Mouse (Mus musculus) thymus, adult 18-20 months (tissue): ENCODE data around the gene Mmel1.

Source experiments
- DNase-seq, 2 experiments: peaks; one replicate each; pipeline ENCODE4 v3.0.0; 2022; ENCODE audit warnings: mixed read lengths in 2 of 2

Gene Mmel1

GRCm38 (mm10) chr4:154864961-154865760 is 4.2 kb upstream of the Mmel1 start:
- no peak for DNase-seq

- DNase-seq, result no peak
Measured at GRCm38 (mm10) chr4:154866391-154866790, 3.0 kb upstream of the Mmel1 start.

GRCm38 (mm10) chr4:154867257-154867656 is 2.1 kb upstream of the Mmel1 start:
- no peak for DNase-seq

- no peak for DNase-seq
Measured at GRCm38 (mm10) chr4:154870721-154871120, 1.3 kb downstream of the Mmel1 start.

GRCm38 (mm10) chr4:154871757-154872251 is 2.4 kb downstream of the Mmel1 start:
- no peak for DNase-seq

GRCm38 (mm10) chr4:154873186-154873585 is 3.8 kb downstream of the Mmel1 start:
- DNase-seq, result no peak

- peak; percentile 71 to 78 for DNase-seq
Measured at GRCm38 (mm10) chr4:154877864-154878548, 8.6 kb downstream of the Mmel1 start.

GRCm38 (mm10) chr4:154880730-154881129 is 11.3 kb downstream of the Mmel1 start:
- DNase-seq, result no peak

GRCm38 (mm10) chr4:154882014-154882659 is 12.8 kb downstream of the Mmel1 start:
- no peak for DNase-seq

GRCm38 (mm10) chr4:154885416-154885815 is 16.0 kb downstream of the Mmel1 start:
- DNase-seq, result no peak

GRCm38 (mm10) chr4:154886876-154887592 is 17.6 kb downstream of the Mmel1 start:
- no peak for DNase-seq

- DNase-seq, result no peak
Measured at GRCm38 (mm10) chr4:154887593-154888250, 18.3 kb downstream of the Mmel1 start.

- no peak for DNase-seq
Measured at GRCm38 (mm10) chr4:154890887-154891286, 21.5 kb downstream of the Mmel1 start.

- DNase-seq, result no peak
Measured at GRCm38 (mm10) chr4:154895549-154895948, 26.2 kb downstream of the Mmel1 start.

- DNase-seq, result no peak
Measured at GRCm38 (mm10) chr4:154897676-154898465, 28.5 kb downstream of the Mmel1 start.

GRCm38 (mm10) chr4:154898506-154899446 is 29.4 kb downstream of the Mmel1 start, which contains the start of gene Fam213b:
TSS of gene Fam213b (minus strand) at chr4:154899135.
- DNase-seq, result peak; percentile 51 to 60

- no peak for DNase-seq
Measured at GRCm38 (mm10) chr4:154902371-154902770, 33.0 kb downstream of the Mmel1 start.

GRCm38 (mm10) chr4:154904185-154905071 is 35.0 kb downstream of the Mmel1 start:
- peak; percentile 77 to 86 for DNase-seq

- DNase-seq, result peak in 1 of 2 experiments; percentile 32
Measured at GRCm38 (mm10) chr4:154907833-154908232, 38.4 kb downstream of the Mmel1 start.
